Mouse (Mus musculus) urinary bladder, postnatal 25 days (tissue): ENCODE measurements around the gene Olfr303.
"Not testable (repeated sequence)": the region's sequence is repeated elsewhere in the genome, so short reads cannot be mapped to it uniquely, and the experiment has no call there.

Source experiments
- DNase-seq: peaks from one replicate; pipeline ENCODE4 v3.0.0; 2022; ENCODE audit warnings: low spot score

Olfr303 gene

GRCm38 (mm10) chr7:86397689-86398088 lies at the start of gene Olfr303:
Gene Olfr303, minus strand, starts transcription at chr7:86397789.
- no peak for DNase-seq

- no peak for DNase-seq
Measured at GRCm38 (mm10) chr7:86403546-86403945, 6.0 kb upstream of the Olfr303 start, which contains the start of gene Olfr301. Gene Olfr301, plus strand, starts transcription at chr7:86403846.

- DNase-seq, result no peak
Measured at GRCm38 (mm10) chr7:86386558-86386957, 11.0 kb downstream of the Olfr303 start, which contains the start of gene Olfr304. Gene Olfr304, minus strand, starts transcription at chr7:86386658.

- DNase-seq, result no peak
Measured at GRCm38 (mm10) chr7:86385769-86386168, 11.8 kb downstream of the Olfr303 start.

GRCm38 (mm10) chr7:86366828-86367227 lies 30.8 kb downstream of the Olfr303 start, which contains the start of gene Olfr305:
Gene Olfr305, minus strand, starts transcription at chr7:86366928.
- no peak for DNase-seq

- DNase-seq, result not testable (repeated sequence)
Measured at GRCm38 (mm10) chr7:86346296-86346695, 51.3 kb downstream of the Olfr303 start.

- DNase-seq, result no peak
Measured at GRCm38 (mm10) chr7:86344253-86344652, 53.3 kb downstream of the Olfr303 start.

GRCm38 (mm10) chr7:86342881-86343565 lies 54.6 kb downstream of the Olfr303 start:
- DNase-seq, result no peak
